Comparison of ENCODE assay signal across 8 mouse cellular contexts in genomic region chr10:80136179-80136951, GRCm38 (mm10). TPM values are rescaled to one million over a fixed set of nuclear protein-coding genes. Genes with fewer than 3 reads are reported as not detected.
DNase-seq lines count a peak whose midpoint lies in the region; ATAC-seq and TF ChIP-seq lines count a peak whose summit lies in the region.

No protein-coding gene starts in this region.

- no peaks in the 10 kb centered on the region for H3K9me3 ChIP-seq in liver, embryonic 12.5 days (replicated peaks)

- peak; percentile 13 for DNase-seq in gastrocnemius, postnatal 10 days
- DNase-seq in gastrocnemius, postnatal 36 days, result no peak
- DNase-seq in testis, postnatal 14 days (ENCODE audit: low spot score), result no peak
- DNase-seq in testis, postnatal 10 days (ENCODE audit: low spot score), result peak; percentile 52
- no peak for DNase-seq in frontal cortex, postnatal 14 days (ENCODE audit: low spot score in 2 of 2)
- no peak for DNase-seq in layer of hippocampus, adult 9-10 months (ENCODE audit: low spot score)

- H3K9ac ChIP-seq in liver, embryonic 12.5 days, result 0 out of 2 replicates have a peak overlapping the region, but pooled peaks have one; percentile 40

- intact Hi-C loops in gastrocnemius, postnatal 36 days (cut with DNase I), result no loop called here

- no peaks in the 10 kb centered on the region for H3K36me3 ChIP-seq in testis, adult 2 months (ENCODE audit: control insufficient read depth, insufficient read depth, low read length)
- H3K36me3 ChIP-seq in liver, embryonic 12.5 days, result peaks cover 21% of the 10 kb centered on the region

- no peak for ATAC-seq in liver, embryonic 12.5 days

- no peaks in the 10 kb centered on the region for H3K27me3 ChIP-seq in testis, adult 2 months (ENCODE audit: control insufficient read depth, insufficient read depth, low read length)
- H3K27me3 ChIP-seq in liver, embryonic 12.5 days (replicated peaks), result peaks cover 56% of the 10 kb centered on the region

- H3K4me2 ChIP-seq in liver, embryonic 12.5 days, result peak overlapping the region; percentile 97

- TF ChIP-seq CTCF in testis, adult 2 months (IDR thresholded peaks at IDR 0.05; ENCODE audit: control insufficient read depth, insufficient read depth, insufficient replicate concordance, low read depth, low read length), result no peak

- peaks cover 32% of the 10 kb centered on the region for H3K4me1 ChIP-seq in testis, adult 2 months (ENCODE audit: control insufficient read depth, insufficient read depth, low read length)
- peaks cover 61% of the 10 kb centered on the region for H3K4me1 ChIP-seq in liver, embryonic 12.5 days

- H3K4me3 ChIP-seq in testis, adult 2 months (ENCODE audit: control insufficient read depth, low read depth, low read length), result peak overlapping the region; percentile 43
- peak overlapping the region; percentile 65 for H3K4me3 ChIP-seq in liver, embryonic 12.5 days

- H3K27ac ChIP-seq in testis, adult 2 months (ENCODE audit: control insufficient read depth, insufficient read depth, low read depth, low read length), result no peak overlapping the region
- H3K27ac ChIP-seq in liver, embryonic 12.5 days, result no peak overlapping the region

- 27% methylated on average over 27 of the region's 49 CpGs for WGBS in liver, embryonic 12.5 days (ENCODE audit: insufficient replicate concordance)

- TF ChIP-seq POLR2A in testis, adult 2 months (IDR thresholded peaks at IDR 0.05; ENCODE audit: control insufficient read depth, low read depth, low read length), result no peak

RNA-seq across cellular contexts. Expression of gene Atp5d, which starts 2.1 kb away (rescaled TPM):
- 100 to 1,000 TPM; 576 to 659 TPM for total RNA-seq in gastrocnemius, postnatal 10 days (2021)
- 100 to 1,000 TPM; 600 to 616 TPM for total RNA-seq in gastrocnemius, postnatal 36 days (2021)
- 241 and 347 TPM in 2 replicates for polyA plus RNA-seq in testis, adult 2 months (2012; rRNA removed)
- polyA plus RNA-seq in liver, embryonic 12.5 days (2016; fragmentation: Nextera tagmentation; extraction: Ambion mirVana), result 393 and 419 TPM in 2 replicates

RNA-seq across cellular contexts. Expression of gene Cbarp, which starts 4.3 kb away (rescaled TPM):
- 1 to 10 TPM; 2.3 to 3.2 TPM for total RNA-seq in gastrocnemius, postnatal 10 days (2021)
- 1 to 10 TPM; 1.4 to 2.1 TPM for total RNA-seq in gastrocnemius, postnatal 36 days (2021)
- polyA plus RNA-seq in testis, adult 2 months (2012; rRNA removed), result 3.8 and 5.1 TPM in 2 replicates
- polyA plus RNA-seq in liver, embryonic 12.5 days (2016; fragmentation: Nextera tagmentation; extraction: Ambion mirVana), result 0.94 and 0.96 TPM in 2 replicates

RNA-seq across cellular contexts. Expression of gene Midn, which starts 11.7 kb away (rescaled TPM):
- total RNA-seq in gastrocnemius, postnatal 10 days (2021), result 10 to 100 TPM; 34.3 to 62.7 TPM
- 10 to 100 TPM; 37.6 to 49.3 TPM for total RNA-seq in gastrocnemius, postnatal 36 days (2021)
- 70.1 and 79.2 TPM in 2 replicates for polyA plus RNA-seq in testis, adult 2 months (2012; rRNA removed)
- 5.7 and 6.3 TPM in 2 replicates for polyA plus RNA-seq in liver, embryonic 12.5 days (2016; fragmentation: Nextera tagmentation; extraction: Ambion mirVana)

RNA-seq across cellular contexts. Expression of gene Stk11, which starts 20.8 kb away (rescaled TPM):
- total RNA-seq in gastrocnemius, postnatal 10 days (2021), result 100 to 1,000 TPM; 105 to 110 TPM
- 100 to 1,000 TPM; 120 to 135 TPM for total RNA-seq in gastrocnemius, postnatal 36 days (2021)
- 215 and 222 TPM in 2 replicates for polyA plus RNA-seq in testis, adult 2 months (2012; rRNA removed)
- polyA plus RNA-seq in liver, embryonic 12.5 days (2016; fragmentation: Nextera tagmentation; extraction: Ambion mirVana), result 18.6 and 19.8 TPM in 2 replicates

RNA-seq across cellular contexts. Expression of gene Cirbp, which starts 29.4 kb away (rescaled TPM):
- 10 to 100 TPM; 84.3 to 88.4 TPM for total RNA-seq in gastrocnemius, postnatal 10 days (2021)
- total RNA-seq in gastrocnemius, postnatal 36 days (2021), result 10 to 100 TPM; 22.6 to 28.3 TPM
- polyA plus RNA-seq in testis, adult 2 months (2012; rRNA removed), result 105 and 127 TPM in 2 replicates
- polyA plus RNA-seq in liver, embryonic 12.5 days (2016; fragmentation: Nextera tagmentation; extraction: Ambion mirVana), result 22.1 and 27.3 TPM in 2 replicates

Comparison
In these comparisons a context has a peak if more than half of its experiments do, and no peak if none do; other contexts are left out.
1. DNase-seq: peak in gastrocnemius, postnatal 10 days (single experiment) and testis, postnatal 10 days (single experiment); none in gastrocnemius, postnatal 36 days (0 of 2), testis, postnatal 14 days (single experiment), frontal cortex, postnatal 14 days (0 of 2) and layer of hippocampus, adult 9-10 months (single experiment).